Mouse (Mus musculus) MEL (cell line): ENCODE data around the gene Pdcd5. TPM values are rescaled to one million over a fixed set of nuclear protein-coding genes. Genes with fewer than 3 reads are reported as not detected.
A peak's percentile ranks its signal among the peaks of the same experiment; 100 is the strongest.

ENCODE experiments used
- DNase-seq: peaks from one replicate; pipeline ENCODE4 v3.0.0; 2011; ENCODE audit warnings: low read depth, low spot score
- H3K27ac ChIP-seq: 2 replicates; pipeline ENCODE4 v1.5.1; 2012; ENCODE audit warnings: low read depth, mild to moderate bottlenecking, control low read depth, low read length, moderate library complexity; ENCODE audit not compliant: control insufficient read depth
- H3K27me3 ChIP-seq, 2 experiments: fragments of 150-350 bp in 1 of 2; sonication (generic) in 1 of 2; 2 replicates each; pipeline ENCODE4 v1.6.1; 2012; ENCODE audit warnings: low read length in 2 of 2, mild to moderate bottlenecking in 2 of 2, improper control_type of control experiment in 1 of 2, moderate library complexity in 1 of 2; ENCODE audit not compliant: insufficient read depth in 2 of 2, control insufficient read depth in 1 of 2
- H3K36me3 ChIP-seq, 2 experiments: 2 replicates each; pipeline ENCODE4 v1.6.1; 2012 to 2014; ENCODE audit warnings: low read length in 2 of 2, improper control_type of control experiment in 1 of 2, inconsistent platforms in 1 of 2, mild to moderate bottlenecking in 1 of 2; ENCODE audit not compliant: insufficient read depth in 2 of 2, control insufficient read depth in 1 of 2
- H3K4me1 ChIP-seq, 2 experiments: fragments of 150-350 bp in 1 of 2; sonication (generic) in 1 of 2; 2 replicates each; pipeline ENCODE4 v1.6.1; 2012; ENCODE audit warnings: low read length in 2 of 2, improper control_type of control experiment in 1 of 2, mild to moderate bottlenecking in 1 of 2; ENCODE audit not compliant: insufficient read depth in 2 of 2, control insufficient read depth in 1 of 2
- H3K4me3 ChIP-seq, 2 experiments: fragments of 150-350 bp in 1 of 2; sonication (generic) in 1 of 2; 2 replicates each; pipeline ENCODE4 v1.5.1; 2012; ENCODE audit warnings: low read depth in 2 of 2, low read length in 2 of 2, mild to moderate bottlenecking in 2 of 2, moderate library complexity in 2 of 2, control low read depth in 1 of 2, improper control_type of control experiment in 1 of 2; ENCODE audit not compliant: control insufficient read depth in 1 of 2, insufficient read depth in 1 of 2
- H3K79me2 ChIP-seq: 2 replicates; pipeline ENCODE4 v1.6.1; 2012; ENCODE audit warnings: mild to moderate bottlenecking, low read length, moderate library complexity; ENCODE audit not compliant: control insufficient read depth, poor library complexity, insufficient read depth
- H3K9ac ChIP-seq: 2 replicates; pipeline ENCODE4 v1.6.1; 2012; ENCODE audit warnings: low read depth, mild to moderate bottlenecking, control low read depth, low read length, moderate library complexity; ENCODE audit not compliant: control insufficient read depth, poor library complexity, severe bottlenecking
- H3K9me3 ChIP-seq: fragments of 150-350 bp; sonication (generic); replicated peaks from 2 replicates; pipeline ENCODE4 v1.6.1; 2012; ENCODE audit warnings: mild to moderate bottlenecking, low read length, improper control_type of control experiment, moderate library complexity; ENCODE audit not compliant: insufficient read depth
- BHLHE40 ChIP-seq: IDR thresholded peaks from 2 replicates; pipeline ENCODE4 v1.6.1; 2012; ENCODE audit warnings: low read depth, mild to moderate bottlenecking, inconsistent platforms, low read length, improper control_type of control experiment, borderline replicate concordance
- CHD1 ChIP-seq: IDR thresholded peaks from 2 replicates; pipeline ENCODE4 v1.6.1; 2012; ENCODE audit warnings: low read depth, mild to moderate bottlenecking, inconsistent platforms, low read length, improper control_type of control experiment
- CTCF ChIP-seq, 3 experiments: IDR thresholded peaks in 2 of 3; conservative IDR thresholded peaks in 1 of 3; 2 replicates each; pipeline ENCODE4 v1.5.1; 2011 to 2012; ENCODE audit warnings: low read length in 3 of 3, low read depth in 2 of 3, mild to moderate bottlenecking in 2 of 3, improper control_type of control experiment in 1 of 3, inconsistent platforms in 1 of 3, mixed read lengths in 1 of 3, moderate library complexity in 1 of 3; ENCODE audit not compliant: control insufficient read depth in 1 of 3, insufficient read depth in 1 of 3, poor library complexity in 1 of 3, severe bottlenecking in 1 of 3
- ELF1 ChIP-seq: IDR thresholded peaks from 2 replicates; pipeline ENCODE4 v1.6.1; 2014; ENCODE audit warnings: low read depth, mild to moderate bottlenecking, inconsistent platforms, low read length, improper control_type of control experiment, moderate library complexity
- EP300 ChIP-seq, 2 experiments: IDR thresholded peaks; 2 replicates each; pipeline ENCODE4 v1.6.1; 2011; ENCODE audit warnings: improper control_type of control experiment in 2 of 2, low read length in 2 of 2, low read depth in 1 of 2, mild to moderate bottlenecking in 1 of 2
- ETS1 ChIP-seq: IDR thresholded peaks from 2 replicates; pipeline ENCODE4 v1.6.1; 2012; ENCODE audit warnings: low read depth, mild to moderate bottlenecking, inconsistent platforms, low read length, improper control_type of control experiment, moderate library complexity
- GABPA ChIP-seq: IDR thresholded peaks from 2 replicates; pipeline ENCODE4 v1.6.1; 2012; ENCODE audit warnings: low read depth, mild to moderate bottlenecking, inconsistent platforms, low read length, improper control_type of control experiment, moderate library complexity
- HCFC1 ChIP-seq: IDR thresholded peaks from 2 replicates; pipeline ENCODE4 v1.6.1; 2012; ENCODE audit warnings: low read depth, mild to moderate bottlenecking, inconsistent platforms, low read length, improper control_type of control experiment, moderate library complexity
- JUND ChIP-seq: IDR thresholded peaks from 2 replicates; pipeline ENCODE4 v1.6.1; 2011; ENCODE audit warnings: low read depth, mild to moderate bottlenecking, improper control_type of control experiment, low read length
- MAX ChIP-seq: IDR thresholded peaks from 2 replicates; pipeline ENCODE4 v1.6.1; 2011; ENCODE audit warnings: low read length, improper control_type of control experiment
- MEF2A ChIP-seq: IDR thresholded peaks from 2 replicates; pipeline ENCODE4 v1.6.1; 2014; ENCODE audit warnings: low read depth, mild to moderate bottlenecking, inconsistent platforms, low read length, improper control_type of control experiment; ENCODE audit not compliant: poor library complexity, insufficient replicate concordance, severe bottlenecking; ENCODE audit errors: extremely low read depth
- MXI1 ChIP-seq: IDR thresholded peaks from 2 replicates; pipeline ENCODE4 v1.6.1; 2011; ENCODE audit warnings: mild to moderate bottlenecking, low read depth, low read length, improper control_type of control experiment
- MYC ChIP-seq: IDR thresholded peaks from 2 replicates; pipeline ENCODE4 v1.6.1; 2011; ENCODE audit warnings: low read depth, mild to moderate bottlenecking, low read length, improper control_type of control experiment, moderate library complexity
- NELFE ChIP-seq: IDR thresholded peaks from 2 replicates; pipeline ENCODE4 v1.6.1; 2011; ENCODE audit warnings: low read depth, low read length, improper control_type of control experiment
- POLR2A ChIP-seq, 2 experiments: IDR thresholded peaks; 2 replicates each; pipeline ENCODE4 v1.6.1; 2011 to 2012; ENCODE audit warnings: low read length in 2 of 2, mild to moderate bottlenecking in 2 of 2, control low read depth in 1 of 2, improper control_type of control experiment in 1 of 2, low read depth in 1 of 2, moderate library complexity in 1 of 2; ENCODE audit not compliant: control insufficient read depth in 1 of 2, insufficient read depth in 1 of 2, poor library complexity in 1 of 2
- RAD21 ChIP-seq: IDR thresholded peaks from 2 replicates; pipeline ENCODE4 v1.6.1; 2011; ENCODE audit warnings: mild to moderate bottlenecking, low read depth, low read length, improper control_type of control experiment
- SMC3 ChIP-seq: IDR thresholded peaks from 2 replicates; pipeline ENCODE4 v1.6.1; 2011; ENCODE audit warnings: low read depth, low read length, improper control_type of control experiment
- TBP ChIP-seq: IDR thresholded peaks from 2 replicates; pipeline ENCODE4 v1.8.0; 2011; ENCODE audit warnings: low read depth, low read length, improper control_type of control experiment
- UBTF ChIP-seq: IDR thresholded peaks from 2 replicates; pipeline ENCODE4 v1.6.1; 2012; ENCODE audit warnings: low read depth, mild to moderate bottlenecking, inconsistent platforms, low read length, improper control_type of control experiment, moderate library complexity, borderline replicate concordance; ENCODE audit not compliant: insufficient read depth
- USF1 ChIP-seq: IDR thresholded peaks from 2 replicates; pipeline ENCODE4 v1.6.1; 2014; ENCODE audit warnings: low read depth, mild to moderate bottlenecking, inconsistent platforms, low read length, improper control_type of control experiment, moderate library complexity
- USF2 ChIP-seq, 2 experiments: IDR thresholded peaks; 2 replicates each; pipeline ENCODE4 v1.6.1; 2011 to 2012; ENCODE audit warnings: improper control_type of control experiment in 2 of 2, low read length in 2 of 2, borderline replicate concordance in 1 of 2, inconsistent platforms in 1 of 2, low read depth in 1 of 2, mild to moderate bottlenecking in 1 of 2; ENCODE audit not compliant: insufficient read depth in 1 of 2
- ZC3H11A ChIP-seq: IDR thresholded peaks from 2 replicates; pipeline ENCODE4 v1.6.1; 2012; ENCODE audit warnings: low read depth, mild to moderate bottlenecking, inconsistent platforms, low read length, improper control_type of control experiment
- ZKSCAN1 ChIP-seq: IDR thresholded peaks from 2 replicates; pipeline ENCODE4 v1.6.1; 2012; ENCODE audit warnings: low read depth, mild to moderate bottlenecking, inconsistent platforms, low read length, improper control_type of control experiment, moderate library complexity
- ZMIZ1 ChIP-seq: IDR thresholded peaks from 2 replicates; pipeline ENCODE4 v1.6.1; 2012; ENCODE audit warnings: low read depth, mild to moderate bottlenecking, inconsistent platforms, low read length, improper control_type of control experiment, moderate library complexity
- polyA plus RNA-seq, 2 experiments: library from polyadenylated mRNA; stranded (reverse) in 1 of 2; unstranded in 1 of 2; fragments of >175 nt in 1 of 2; fragments of >200 nt in 1 of 2; gene quantifications; 2 replicates each; pipeline versions ENCODE4 v1.2.1 to v1.2.4; 2012; ENCODE audit warnings: low replicate concordance in 2 of 2, low read depth in 1 of 2; ENCODE audit not compliant: insufficient read length in 2 of 2, insufficient read depth in 1 of 2, missing spikeins in 1 of 2
- total RNA-seq: library from RNA; depleted of rRNA; stranded (reverse); fragments of 300-350 nt; gene quantifications from 2 replicates; pipeline ENCODE4 v1.2.3, GENCODE M21; 2012

Gene Pdcd5
- total and polyA plus RNA-seq, 3 experiments: 118 to 1,267 (median 221) TPM

GRCm38 (mm10) chr7:35628496-35628895 is 18.8 kb downstream of the Pdcd5 start:
- peaks cover 0 to 20% of the 10 kb centered on the region in 2 experiments; a peak in 2 of 4 replicates for H3K36me3 ChIP-seq
- H3K27me3 ChIP-seq: no peaks in the 10 kb centered on the region
- H3K79me2 ChIP-seq: no peaks in the 10 kb centered on the region

GRCm38 (mm10) chr7:35627371-35627770 is 19.9 kb downstream of the Pdcd5 start:
- no peaks in the 10 kb centered on the region for H3K79me2 ChIP-seq
- no peak overlapping the region for H3K4me3 ChIP-seq
- H3K27me3 ChIP-seq: no peaks in the 10 kb centered on the region
- no peaks in the 10 kb centered on the region for H3K4me1 ChIP-seq
- peaks cover 0 to 19% of the 10 kb centered on the region in 2 experiments; a peak in 2 of 4 replicates for H3K36me3 ChIP-seq
- no peak overlapping the region for H3K27ac ChIP-seq
- no peak for DNase-seq
- TF ChIP-seq MEF2A: no peak
- H3K9me3 ChIP-seq: no peaks in the 10 kb centered on the region
- H3K9ac ChIP-seq: no peak overlapping the region

More at GRCm38 (mm10) chr7:35628496-35628895, 18.8 kb downstream of the Pdcd5 start:
- DNase-seq: peak; percentile 74
- TF ChIP-seq RAD21: peak; percentile 22
- TF ChIP-seq CTCF (IDR thresholded peaks at IDR 0.05 in 2 of 3, conservative IDR thresholded peaks at IDR 0.05 in 1 of 3; ENCODE audit: control insufficient read depth in 1 of 3, insufficient read depth in 1 of 3, low read depth in 2 of 3, low read length in 3 of 3, poor library complexity in 1 of 3, severe bottlenecking in 1 of 3): peak; percentile 80 to 85 (median 81)
- no peak for TF ChIP-seq USF2 (IDR thresholded peaks at IDR 0.05; ENCODE audit: borderline replicate concordance in 1 of 2, insufficient read depth in 1 of 2, low read depth in 1 of 2, low read length in 2 of 2)
- no peak for TF ChIP-seq HCFC1
- peak; percentile 39; the same call in 1 of the 2 replicates for TF ChIP-seq SMC3
- Histone ChIP-seq H3K4me3 (no peak overlapping the region), H3K4me1 (no peaks in the 10 kb centered on the region), H3K27ac (no peak overlapping the region), H3K9ac (no peak overlapping the region), H3K9me3 (no peaks in the 10 kb centered on the region)

GRCm38 (mm10) chr7:35626038-35626437 is 21.3 kb downstream of the Pdcd5 start:
- DNase-seq: peak; percentile 58
- H3K4me3 ChIP-seq: no peak overlapping the region
- H3K9me3 ChIP-seq: no peaks in the 10 kb centered on the region
- peaks cover 0 to 17% of the 10 kb centered on the region in 2 experiments; a peak in 2 of 4 replicates for H3K36me3 ChIP-seq
- no peaks in the 10 kb centered on the region for H3K79me2 ChIP-seq
- no peaks in the 10 kb centered on the region for H3K4me1 ChIP-seq
- H3K27ac ChIP-seq: no peak overlapping the region
- no peak overlapping the region for H3K9ac ChIP-seq
- no peaks in the 10 kb centered on the region for H3K27me3 ChIP-seq
- no peak for TF ChIP-seq CHD1
- no peak for TF ChIP-seq NELFE
- TF ChIP-seq ZC3H11A: no peak
- TF ChIP-seq MYC: peak; percentile 89
- TF ChIP-seq ZMIZ1: no peak
- TF ChIP-seq GABPA: no peak
- no peak for TF ChIP-seq POLR2A (IDR thresholded peaks at IDR 0.05; ENCODE audit: control insufficient read depth in 1 of 2, insufficient read depth in 1 of 2, low read depth in 1 of 2, low read length in 2 of 2, poor library complexity in 1 of 2)
- TF ChIP-seq UBTF: no peak
- no peak for TF ChIP-seq JUND
- TF ChIP-seq ZKSCAN1: no peak
- TF ChIP-seq ELF1: no peak
- TF ChIP-seq BHLHE40: no peak
- TF ChIP-seq TBP: no peak
- TF ChIP-seq RAD21: no peak
- no peak for TF ChIP-seq EP300 (IDR thresholded peaks at IDR 0.05; ENCODE audit: low read depth in 1 of 2, low read length in 2 of 2)
- 0 out of 2 replicates have a peak, but pooled peaks have one; percentile 45 for TF ChIP-seq MXI1
- peak; percentile 76 for TF ChIP-seq MAX
- TF ChIP-seq USF2 (IDR thresholded peaks at IDR 0.05; ENCODE audit: borderline replicate concordance in 1 of 2, insufficient read depth in 1 of 2, low read depth in 1 of 2, low read length in 2 of 2): no peak
- no peak for TF ChIP-seq MEF2A
- peak; percentile 47 to 53 (median 51) for TF ChIP-seq CTCF (IDR thresholded peaks at IDR 0.05 in 2 of 3, conservative IDR thresholded peaks at IDR 0.05 in 1 of 3; ENCODE audit: control insufficient read depth in 1 of 3, insufficient read depth in 1 of 3, low read depth in 2 of 3, low read length in 3 of 3, poor library complexity in 1 of 3, severe bottlenecking in 1 of 3)
- TF ChIP-seq USF1: no peak
- no peak for TF ChIP-seq ETS1
